Mouse (Mus musculus): ENCODE results near the gene Pde6d.

- no peak for TF ChIP-seq CTCF (IDR thresholded peaks at IDR 0.05; ENCODE audit: low read depth)
- TF ChIP-seq EP300 (IDR thresholded peaks at IDR 0.05; ENCODE audit: low read depth) = no peak
Measured at GRCm38 (mm10) chr1:86581692-86582450, 558 bp downstream of the Pde6d start.
